Mouse (Mus musculus): ENCODE data around the gene Wbp2. TPM values are rescaled to one million over a fixed set of nuclear protein-coding genes. Genes with fewer than 3 reads are reported as not detected.

Gene Wbp2
- polyA plus RNA-seq, 3 experiments from 2014 or later, result 153 to 156 (median 154) TPM

GRCm38 (mm10) chr11:116088741-116089394, 2.1 kb upstream of the Wbp2 start:
- ATAC-seq, result no peak

DNA sequence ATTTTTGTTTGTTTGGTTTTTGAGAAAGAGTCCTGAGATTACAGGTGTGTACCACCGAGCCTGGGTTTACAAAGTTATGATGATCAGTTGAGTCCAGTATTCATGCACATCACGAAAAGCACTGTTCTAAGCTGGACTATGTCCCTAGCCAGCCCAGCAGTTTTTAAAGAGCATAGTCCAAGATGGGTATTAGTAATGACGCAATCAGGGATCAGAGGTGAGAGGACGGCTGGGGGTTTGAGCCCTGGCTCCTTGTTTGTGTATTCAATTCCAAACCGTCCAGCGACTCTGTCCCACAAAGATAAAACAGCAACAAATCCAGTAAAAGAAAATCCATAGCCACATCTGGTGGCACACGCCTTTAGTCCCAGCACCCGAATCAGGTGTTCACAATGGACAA, 1.4 kb upstream of the Wbp2 start:
- no peak for ATAC-seq

DNA sequence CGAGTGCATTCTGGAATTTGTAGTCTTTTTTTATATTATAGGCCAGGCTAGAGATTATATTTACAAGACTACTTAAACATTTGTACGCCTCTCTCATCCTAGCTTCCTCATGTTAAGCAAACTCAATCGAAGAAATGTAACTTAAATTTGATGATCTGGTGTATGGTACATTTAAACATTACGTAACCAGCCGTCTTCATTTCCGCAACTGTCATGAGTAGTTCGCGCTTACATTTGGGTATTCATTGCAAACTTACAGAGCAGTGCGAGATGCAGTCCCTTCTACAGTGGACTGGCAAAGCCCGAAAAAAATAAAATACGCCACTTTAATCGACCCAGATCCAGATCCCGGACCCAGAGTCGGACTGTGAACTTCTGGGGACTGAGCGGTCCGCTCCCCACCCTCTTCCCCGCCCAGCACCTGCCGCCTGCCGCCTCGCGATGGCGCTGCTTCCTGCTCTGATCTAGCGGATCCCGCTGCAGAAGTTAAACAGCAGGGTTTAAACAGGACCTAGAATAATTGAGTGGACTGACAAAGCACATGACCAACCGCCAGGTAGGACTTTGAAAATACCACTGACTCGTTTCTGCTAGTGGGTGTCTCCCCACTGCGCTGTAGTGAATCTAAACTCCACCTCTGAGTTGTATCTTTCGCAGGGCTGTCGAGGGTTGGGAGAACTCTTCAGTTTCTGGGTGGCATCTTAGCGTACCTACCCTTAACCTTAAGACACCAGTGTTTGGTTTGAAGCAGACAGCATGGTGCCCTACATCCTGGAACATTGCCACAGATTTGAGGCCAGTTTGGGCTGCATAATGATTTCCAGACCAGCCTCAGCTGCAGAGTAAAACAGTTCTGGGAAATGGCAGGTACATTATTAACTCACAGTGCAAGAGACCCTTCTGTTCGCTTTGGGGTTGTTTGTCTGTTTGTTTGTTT, 667 bp upstream of the Wbp2 start:
- peak; percentile 50 for ATAC-seq

DNA sequence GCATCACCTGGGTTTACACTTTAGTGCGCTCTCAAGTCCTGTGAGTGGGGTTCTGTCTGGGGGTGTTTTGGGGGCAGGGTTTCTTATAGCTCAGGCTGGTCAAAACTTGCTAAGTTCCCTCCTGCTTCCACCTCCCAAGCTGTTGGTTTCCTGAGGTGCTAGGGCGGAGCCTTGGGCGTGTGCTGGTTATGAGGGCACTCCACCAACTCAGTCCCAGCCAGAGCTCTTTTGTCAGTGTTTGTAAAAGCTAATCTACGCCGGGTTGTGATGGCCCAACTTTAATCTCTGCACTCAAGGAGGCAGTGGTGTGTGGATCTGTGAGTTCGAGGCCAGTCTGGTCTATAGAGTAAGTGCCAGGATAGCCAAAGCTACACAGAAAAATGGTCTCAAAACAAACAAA, 2.6 kb downstream of the Wbp2 start:
- ATAC-seq, result no peak

GRCm38 (mm10) chr11:116083096-116083672, 3.6 kb downstream of the Wbp2 start:
- ATAC-seq, result no peak

- no peak for ATAC-seq
These were observed 5.7 kb downstream of the Wbp2 start for GRCm38 (mm10) chr11:116081081-116081480.

- ATAC-seq, result no peak
These were observed 7.3 kb downstream of the Wbp2 start for GRCm38 (mm10) chr11:116079511-116079910.

GRCm38 (mm10) chr11:116078676-116079320, 8.0 kb downstream of the Wbp2 start:
- no peak for ATAC-seq

GRCm38 (mm10) chr11:116078221-116078620, 8.6 kb downstream of the Wbp2 start:
- ATAC-seq, result peak; percentile 84

DNA sequence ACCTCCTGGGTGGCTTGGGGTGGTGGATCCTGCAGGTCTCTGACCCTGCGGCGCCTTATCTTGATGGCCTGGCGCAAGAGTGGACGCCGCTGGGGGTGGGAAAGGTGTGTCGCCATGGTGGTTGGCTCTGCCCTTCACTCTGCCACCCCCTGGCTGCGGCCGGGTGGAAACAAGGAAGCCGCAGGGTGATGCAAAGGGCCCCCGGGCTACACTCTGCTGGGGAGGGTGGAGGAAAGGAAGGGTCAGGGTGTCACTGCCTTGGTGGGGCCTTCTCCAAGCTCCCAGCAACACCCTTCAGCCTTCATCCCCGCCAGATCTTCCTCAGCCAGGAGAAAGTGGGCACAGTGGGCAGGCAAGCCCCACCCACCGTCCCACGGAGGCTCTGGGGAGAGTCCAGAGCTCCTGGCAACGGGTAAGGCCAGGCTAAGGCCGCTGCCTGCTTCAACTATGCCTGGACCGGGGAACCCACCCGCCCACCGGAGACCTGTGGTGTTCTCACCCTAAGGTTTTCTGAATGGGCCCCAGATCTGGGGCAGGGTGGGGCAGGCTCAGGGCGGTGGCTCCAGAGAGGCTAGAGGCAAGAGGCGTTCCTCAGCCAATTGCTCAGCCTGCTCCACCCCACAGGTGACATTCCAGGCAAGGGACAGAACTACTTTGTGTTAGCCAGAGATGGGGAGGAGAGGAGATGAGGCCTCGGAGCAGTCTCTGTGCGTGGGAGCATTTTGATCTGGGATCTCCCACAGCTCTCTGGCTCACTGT, 9.2 kb downstream of the Wbp2 start, which contains the start of gene Unc13d:
TSS of gene Unc13d (minus strand) at position 516 of the 759 bp plus-strand sequence.
- peak; percentile 49 for ATAC-seq

GRCm38 (mm10) chr11:116076836-116077235, 10.0 kb downstream of the Wbp2 start:
- ATAC-seq, result peak; percentile 60

DNA sequence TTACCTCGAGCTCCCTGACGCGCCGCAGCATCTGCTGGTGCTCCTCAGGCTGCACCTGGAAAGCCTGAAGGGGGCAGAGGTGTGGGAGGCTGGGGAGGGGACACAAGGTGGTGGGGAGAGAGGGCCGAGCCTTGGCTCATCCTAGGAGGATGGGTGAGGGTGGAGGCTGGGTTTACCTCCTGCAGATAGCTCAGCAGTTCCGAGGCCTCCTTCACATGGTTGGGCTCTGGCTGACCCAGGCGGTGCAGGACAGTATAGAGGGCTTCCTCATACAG, 10.6 kb downstream of the Wbp2 start:
- ATAC-seq, result no peak

- no peak for ATAC-seq
These were observed 11.1 kb downstream of the Wbp2 start for GRCm38 (mm10) chr11:116075539-116076265.

DNA sequence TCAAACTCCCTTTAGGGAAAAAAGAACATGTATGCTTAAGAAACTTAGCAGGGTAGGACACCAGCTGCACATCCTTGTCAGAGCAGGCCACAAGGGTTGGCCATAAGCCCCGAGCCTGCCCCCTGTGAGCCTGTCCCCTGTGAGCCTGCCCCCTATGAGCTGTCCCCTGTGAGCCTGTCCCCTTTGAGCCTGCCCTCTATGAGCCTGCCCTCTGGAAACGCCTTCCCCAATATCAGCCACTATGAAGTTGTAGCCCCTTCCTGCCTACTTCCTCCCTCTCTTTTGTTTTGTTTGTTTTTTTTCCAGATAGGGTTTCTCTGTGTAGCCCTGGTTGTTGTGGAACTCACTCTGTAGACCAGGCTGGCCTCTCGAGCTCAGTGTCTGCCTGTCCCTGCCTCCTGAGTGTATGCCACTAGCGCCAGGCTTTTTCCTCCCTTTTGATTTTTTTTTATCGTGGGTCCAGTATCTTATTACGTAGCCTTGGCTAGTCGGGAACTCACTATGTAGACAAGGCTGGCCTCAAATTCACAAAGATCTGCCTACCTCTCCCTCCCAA, 12.3 kb downstream of the Wbp2 start:
- no peak for ATAC-seq

- ATAC-seq, result no peak
These were observed 14.2 kb downstream of the Wbp2 start for GRCm38 (mm10) chr11:116072608-116073007.

GRCm38 (mm10) chr11:116071510-116071909, 15.3 kb downstream of the Wbp2 start:
- peak; percentile 60 for ATAC-seq

DNA sequence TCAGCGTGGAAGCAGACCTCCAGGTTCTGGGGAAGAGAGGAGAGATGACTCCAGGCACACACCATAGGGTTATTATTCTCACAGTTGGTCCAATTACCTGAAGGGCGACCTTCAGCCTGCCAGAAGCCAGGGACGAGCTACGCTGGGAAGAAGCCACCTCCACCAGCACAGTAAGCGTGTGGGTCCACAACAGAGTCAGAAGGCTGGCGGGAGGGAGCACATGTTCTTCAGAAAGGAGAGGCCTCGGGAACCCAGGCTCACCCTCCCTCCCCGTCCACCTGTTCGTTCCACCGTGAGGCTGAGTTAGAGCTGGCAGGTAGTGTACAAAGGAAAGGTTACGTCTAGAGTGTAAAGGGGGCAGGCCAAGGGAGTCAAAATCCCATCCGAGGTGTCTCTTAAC, 21.4 kb downstream of the Wbp2 start:
- no peak for ATAC-seq

DNA sequence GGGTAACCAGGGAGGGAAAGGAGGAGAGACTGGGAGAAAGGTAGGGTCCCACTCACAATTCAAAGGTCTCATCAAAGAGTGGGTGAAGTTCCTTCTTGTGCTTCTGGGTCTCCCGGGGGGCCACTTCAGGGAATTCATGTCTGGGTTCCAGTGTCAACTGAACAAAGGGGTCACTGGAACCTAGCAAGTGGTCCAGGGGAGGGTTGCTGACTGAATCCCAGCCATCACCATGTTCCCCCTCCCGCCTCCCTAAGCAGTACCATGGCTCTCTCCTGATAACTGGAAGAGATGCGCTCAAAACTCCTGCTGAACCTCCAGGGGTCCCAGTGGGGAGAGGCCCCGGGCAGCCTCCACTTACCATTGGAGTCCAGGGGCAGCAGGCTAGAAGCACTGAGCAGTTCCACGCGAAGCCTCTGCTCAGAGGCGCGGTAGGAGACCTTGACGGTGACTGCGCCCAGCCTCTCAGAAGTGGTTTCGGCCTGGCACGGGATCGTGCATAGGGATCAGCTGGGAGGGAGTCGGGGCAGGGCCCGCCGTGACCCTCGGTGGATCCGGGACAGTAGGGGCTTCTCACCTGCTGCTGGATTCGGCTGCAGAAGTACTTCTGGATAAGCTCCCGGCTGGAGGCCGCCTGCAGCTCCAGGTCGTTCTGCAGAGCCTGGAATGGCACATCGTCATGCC, 22.5 kb downstream of the Wbp2 start:
- ATAC-seq, result no peak

DNA sequence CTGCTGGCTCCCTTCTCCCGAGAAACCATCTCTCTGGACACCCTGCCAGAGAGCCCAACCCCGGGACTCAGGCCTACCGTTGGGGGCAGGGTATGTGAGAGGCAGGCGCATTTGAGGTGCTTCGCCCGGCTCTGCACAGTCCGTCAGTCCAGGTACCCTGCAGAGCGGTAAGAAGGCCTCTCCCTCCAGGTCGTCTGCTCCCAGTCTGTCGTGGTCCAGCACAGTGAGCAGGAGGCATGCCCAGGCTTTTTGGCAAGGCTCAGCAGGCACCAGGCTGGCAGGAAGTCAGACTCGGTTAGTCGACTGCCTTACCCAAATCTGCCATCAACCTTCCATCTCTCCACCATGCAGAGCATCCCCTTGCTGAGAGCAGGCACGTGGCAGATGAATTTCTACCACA, 23.2 kb downstream of the Wbp2 start:
- ATAC-seq, result no peak

GRCm38 (mm10) chr11:116062521-116062920, 24.3 kb downstream of the Wbp2 start:
- no peak for ATAC-seq

Measured in inflammation-experienced regulatory T-cells, adult 6 months (primary cell).